Mouse (Mus musculus) urinary bladder, postnatal 14 days (tissue): ENCODE data around the gene Hps3.
"Not testable (repeated sequence)": the region's sequence is repeated elsewhere in the genome, so short reads cannot be mapped to it uniquely, and the experiment has no call there.

Source experiments
- DNase-seq: peaks from one replicate; pipeline ENCODE4 v3.0.0; 2021; ENCODE audit warnings: low spot score

Hps3 gene

GRCm38 (mm10) chr3:20005611-20006010 is 29.5 kb downstream of the Hps3 start:
- DNase-seq = no peak

DNA sequence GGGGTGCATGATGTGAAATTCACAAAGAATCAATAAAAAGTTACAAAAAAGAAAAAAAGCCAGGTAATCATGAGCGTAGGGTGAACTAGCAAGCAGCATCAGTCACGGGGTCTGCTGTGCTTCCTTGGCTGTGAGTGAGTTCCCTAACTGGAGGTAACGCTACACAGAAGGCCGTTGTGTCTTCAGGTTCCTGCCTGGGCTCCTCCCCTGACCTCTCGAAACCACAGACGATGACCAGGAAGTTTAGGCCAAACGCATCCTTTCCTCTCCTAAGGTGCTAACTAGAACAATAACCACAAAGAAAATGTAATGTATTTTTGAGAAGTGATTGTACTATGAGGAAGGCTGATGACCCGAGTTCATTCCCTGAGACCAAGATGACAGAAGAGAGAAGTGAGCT is 30.7 kb downstream of the Hps3 start:
- DNase-seq = no peak

DNA sequence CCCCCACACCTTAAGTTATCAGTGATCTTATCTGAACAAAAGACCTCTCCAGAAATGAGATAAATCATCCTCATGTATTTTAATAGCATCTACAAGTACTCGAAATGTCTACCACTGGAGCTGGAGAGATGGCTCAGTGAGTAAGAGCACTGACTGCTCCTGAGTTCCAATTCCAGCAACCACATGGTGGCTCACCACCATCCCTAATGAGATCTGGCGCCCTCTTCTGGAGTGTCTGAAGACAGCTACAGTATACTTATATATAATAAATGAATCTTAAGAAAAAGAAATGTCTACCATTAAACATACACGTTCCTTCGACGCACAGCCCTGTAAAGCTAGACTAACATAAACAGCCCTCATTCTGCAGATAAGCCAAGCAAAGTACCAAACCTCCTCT is 32.3 kb downstream of the Hps3 start:
- DNase-seq = peak; percentile 18

- DNase-seq = no peak
Measured at GRCm38 (mm10) chr3:20000806-20001205, 34.3 kb downstream of the Hps3 start.

DNA sequence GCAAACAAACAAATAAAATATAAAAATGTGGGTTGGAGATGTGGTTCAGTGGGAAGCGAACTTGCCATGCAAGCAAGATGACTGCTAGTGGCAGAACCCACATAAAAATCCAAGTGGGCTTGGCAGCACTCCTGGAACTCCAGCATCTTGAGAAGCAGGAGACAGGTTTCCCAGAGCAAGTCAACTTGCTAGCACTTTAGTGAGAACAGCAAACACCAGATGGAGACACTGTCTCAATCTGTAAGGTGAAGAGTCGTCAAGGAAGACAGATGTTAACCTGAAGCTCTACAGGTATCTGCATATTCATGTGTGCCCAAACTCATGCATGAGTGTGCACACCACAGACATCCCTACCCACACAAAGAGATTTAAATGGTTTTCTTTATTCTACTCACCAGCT is 35.6 kb downstream of the Hps3 start:
- no peak for DNase-seq

DNA sequence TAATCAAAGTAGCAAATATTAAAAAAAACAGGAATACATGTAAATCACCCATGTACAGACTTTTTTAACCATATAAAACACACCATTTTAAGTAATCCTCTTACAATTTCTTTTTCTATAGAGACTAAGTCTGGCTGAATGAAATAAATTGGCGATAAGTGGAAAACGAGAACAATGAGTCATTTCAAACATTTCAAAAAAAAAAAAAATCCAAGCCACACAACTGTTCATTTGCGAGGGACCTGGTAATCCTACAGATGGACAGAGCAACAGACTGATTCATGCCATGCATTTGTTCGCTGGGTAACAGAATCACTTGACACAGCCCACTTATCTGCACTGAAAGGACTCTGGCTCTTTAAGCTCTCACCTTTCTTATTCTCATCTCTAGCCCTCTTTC is 42.7 kb downstream of the Hps3 start:
- DNase-seq = no peak

DNA sequence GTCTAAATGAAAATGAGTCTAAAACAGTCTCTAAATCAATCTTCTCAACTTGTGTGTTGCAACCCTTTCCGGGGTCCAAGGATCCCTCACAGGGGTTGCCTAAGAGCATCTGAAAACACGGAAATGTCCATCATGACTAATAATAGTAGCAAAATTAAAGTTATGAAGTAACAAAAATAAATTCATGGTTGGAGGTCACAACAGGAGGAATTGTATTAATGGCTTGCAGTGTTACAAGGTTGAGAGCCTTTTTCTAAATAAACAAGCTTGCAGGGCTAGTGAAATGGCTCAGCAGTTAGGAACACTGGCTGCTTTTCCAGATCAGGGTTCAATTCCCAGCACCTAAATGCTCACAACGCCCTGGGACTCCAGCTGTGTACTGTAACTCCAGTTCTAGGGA is 45.1 kb downstream of the Hps3 start:
- no peak for DNase-seq

DNA sequence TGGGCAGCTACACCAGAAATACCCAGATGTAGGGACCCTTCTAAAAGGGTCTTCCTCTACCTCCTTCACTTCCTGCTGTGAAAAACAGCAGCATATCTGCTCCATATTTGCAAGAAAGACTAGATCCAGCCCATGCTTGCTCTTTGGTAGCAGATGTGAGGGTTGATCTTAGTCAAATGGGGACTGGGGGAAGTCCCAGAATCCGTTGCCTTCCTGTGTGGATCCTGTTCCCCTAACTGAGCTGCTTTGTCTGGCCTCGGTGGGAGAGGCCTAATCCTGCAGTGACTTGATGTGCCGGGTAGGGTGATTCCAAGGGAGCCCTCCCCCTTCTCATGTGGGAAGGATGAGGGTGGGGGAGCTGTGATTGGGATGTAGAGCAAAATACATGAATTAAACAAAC is 49.0 kb downstream of the Hps3 start:
- DNase-seq = no peak

DNA sequence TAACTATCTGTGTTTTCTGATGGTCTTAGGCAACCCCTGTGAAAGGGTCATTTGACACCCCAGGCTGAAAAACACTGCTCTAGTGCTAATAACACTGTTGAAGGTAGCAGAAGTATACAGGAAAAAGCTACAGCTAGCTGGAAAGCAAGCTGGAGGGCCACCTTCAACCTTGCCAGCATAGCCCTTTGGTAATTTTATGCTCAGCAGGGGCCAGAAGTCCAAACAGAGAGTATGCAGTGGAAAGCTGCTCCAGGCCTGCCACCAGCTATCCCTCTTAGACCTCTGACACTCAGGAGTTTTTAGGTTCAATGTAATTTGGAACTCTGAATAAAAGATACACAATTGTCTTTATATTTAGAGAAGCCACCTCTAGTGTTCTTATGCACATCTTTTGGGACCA is 52.3 kb downstream of the Hps3 start:
- no peak for DNase-seq

GRCm38 (mm10) chr3:19981156-19981555 is 54.0 kb downstream of the Hps3 start:
- no peak for DNase-seq

DNA sequence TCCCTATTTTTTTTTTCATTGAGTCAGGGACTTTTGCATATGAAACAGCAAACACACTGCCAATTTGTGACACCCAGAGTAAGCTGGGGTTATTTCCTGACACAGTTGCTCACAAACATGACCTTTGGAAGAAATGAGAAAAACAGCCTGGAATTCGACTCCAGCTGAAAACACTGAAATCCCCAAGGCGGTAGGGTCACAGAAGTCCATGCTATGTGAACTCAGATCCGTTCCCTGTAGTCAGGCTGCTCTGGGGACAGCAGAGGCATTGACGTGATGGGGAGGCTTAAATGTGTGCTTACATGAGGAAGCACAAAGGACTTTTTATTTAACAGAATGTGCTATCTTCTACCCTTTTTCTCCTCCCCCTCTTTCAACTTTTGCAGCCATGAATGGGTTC is 56.6 kb downstream of the Hps3 start:
- DNase-seq = no peak

- DNase-seq = no peak
Measured at GRCm38 (mm10) chr3:19966072-19966471, 69.0 kb downstream of the Hps3 start.

- DNase-seq = no peak
Measured at GRCm38 (mm10) chr3:19965239-19965638, 69.9 kb downstream of the Hps3 start.

GRCm38 (mm10) chr3:19964625-19965188 is 70.4 kb downstream of the Hps3 start:
- DNase-seq = no peak

DNA sequence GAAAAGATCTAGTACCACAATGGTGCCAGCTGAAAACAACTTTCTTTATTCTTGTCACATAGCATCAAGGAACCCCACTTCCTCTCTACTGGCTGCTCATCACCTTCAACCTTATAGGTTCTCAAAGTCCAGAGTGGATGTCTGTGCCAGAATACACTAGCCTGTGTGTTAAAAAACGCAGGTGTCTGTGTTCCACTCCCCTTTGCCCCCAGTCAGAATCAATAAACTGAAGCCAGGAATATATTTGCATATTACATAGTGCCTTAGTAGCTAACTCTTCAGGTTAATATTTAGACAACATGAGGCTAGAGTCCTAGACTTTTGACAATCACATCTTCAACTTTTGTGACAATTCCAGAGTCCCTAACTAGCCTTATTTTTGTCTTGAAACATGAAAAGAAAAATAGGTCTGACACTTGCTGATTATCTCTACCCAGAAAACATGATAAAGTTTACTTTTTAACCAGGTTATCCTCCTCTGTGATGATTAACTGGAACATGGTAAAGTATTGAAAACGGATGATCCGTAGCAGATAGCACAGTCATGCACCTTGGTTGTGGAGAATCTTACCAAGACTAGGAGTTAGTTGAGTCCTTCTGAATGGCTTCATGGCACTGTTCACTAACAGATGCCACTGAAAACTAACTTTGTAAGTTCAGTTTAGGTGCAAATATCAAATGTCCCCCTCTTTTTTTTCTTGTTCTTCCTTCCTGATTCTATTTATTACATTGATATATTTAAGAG is 72.2 kb downstream of the Hps3 start:
- DNase-seq = no peak

- no peak for DNase-seq
Measured at GRCm38 (mm10) chr3:19961341-19961740, 73.8 kb downstream of the Hps3 start.

GRCm38 (mm10) chr3:19960570-19961114 is 74.5 kb downstream of the Hps3 start:
- no peak for DNase-seq

DNA sequence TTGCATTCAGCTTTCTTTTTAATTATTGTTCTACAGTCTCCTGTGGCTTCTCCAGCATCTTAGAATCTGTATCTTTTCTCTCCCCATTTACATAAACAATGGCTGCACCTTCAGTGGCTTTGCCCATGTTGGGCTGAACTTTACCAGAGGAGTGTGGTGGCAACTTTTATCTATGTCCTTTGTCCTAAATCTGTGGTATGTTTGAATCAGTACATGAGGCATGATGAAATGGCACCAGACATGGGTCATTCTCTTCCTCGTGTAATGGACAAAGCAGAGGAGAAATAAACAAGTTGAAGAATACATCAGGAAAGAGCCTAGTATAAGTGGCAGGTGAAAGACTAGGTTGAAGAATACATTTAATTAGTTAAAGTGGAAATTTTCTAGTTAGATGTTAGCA is 76.1 kb downstream of the Hps3 start:
- DNase-seq = no peak

- DNase-seq = no peak
Measured at GRCm38 (mm10) chr3:19958031-19958430, 77.1 kb downstream of the Hps3 start.

GRCm38 (mm10) chr3:19956885-19957284 is 78.2 kb downstream of the Hps3 start, which contains the start of gene Cp:
Gene Cp, plus strand, starts transcription at chr3:19957054.
- DNase-seq = no peak

GRCm38 (mm10) chr3:19953865-19954264 is 81.2 kb downstream of the Hps3 start:
- peak; percentile 68 for DNase-seq

DNA sequence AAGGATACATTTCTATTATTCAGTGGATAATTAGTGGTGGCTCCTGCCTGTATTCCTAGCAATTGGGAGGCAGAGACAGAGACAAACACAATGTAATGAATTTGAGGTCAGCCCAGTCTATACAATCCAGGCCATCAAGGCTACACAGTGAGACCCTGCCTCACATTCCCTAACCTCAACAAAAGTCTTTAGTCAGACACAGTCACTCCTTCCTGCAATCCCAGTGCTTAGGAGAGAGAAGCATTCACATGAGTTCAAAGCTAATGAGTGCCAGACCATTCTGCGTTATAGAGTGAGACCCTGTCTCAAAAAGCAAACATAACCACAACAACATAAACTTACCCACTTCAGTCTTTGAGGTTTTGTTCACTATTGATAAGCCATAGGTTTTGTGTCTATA is 81.7 kb downstream of the Hps3 start:
- DNase-seq = no peak

GRCm38 (mm10) chr3:19949401-19949800 is 85.7 kb downstream of the Hps3 start:
- DNase-seq = not testable (repeated sequence)

- DNase-seq = no peak
Measured at GRCm38 (mm10) chr3:19948552-19948951, 86.6 kb downstream of the Hps3 start.
